Mouse (Mus musculus) limb, embryonic 11.5 days (tissue): ENCODE measurements around the gene St8sia4. TPM values are rescaled to one million over a fixed set of nuclear protein-coding genes. Genes with fewer than 3 reads are reported as not detected.

Experiments used
- ATAC-seq: fragments of 200-750 bp; cut with Nextera tagmentation; 2 replicates; pipeline ENCODE4 v1.8.0; 2017; ENCODE audit warnings: low read depth; ENCODE audit not compliant: insufficient number of reproducible peaks, low FRiP score, low TSS enrichment
- DNase-seq: peaks from one replicate; pipeline ENCODE4 v3.0.0-alpha.2; 2015; ENCODE audit warnings: low spot score
- H3K27ac ChIP-seq: fragments of 300-500 bp; sonication (generic); replicated peaks from 2 replicates; pipeline ENCODE4 v1.5.1; 2014; ENCODE audit warnings: low read depth, mild to moderate bottlenecking, low read length
- H3K27me3 ChIP-seq: fragments of 300-500 bp; sonication (generic); 2 replicates; pipeline ENCODE4 v1.6.1; 2014; ENCODE audit warnings: mild to moderate bottlenecking, low read length, mixed read lengths; ENCODE audit not compliant: control insufficient read depth, insufficient read depth
- H3K36me3 ChIP-seq: fragments of 300-500 bp; sonication (generic); 2 replicates; pipeline ENCODE4 v1.6.1; 2014; ENCODE audit warnings: mild to moderate bottlenecking, low read length, moderate library complexity, mixed read lengths; ENCODE audit not compliant: control insufficient read depth, insufficient read depth
- H3K4me1 ChIP-seq: fragments of 300-500 bp; sonication (generic); 2 replicates; pipeline ENCODE4 v1.6.1; 2014; ENCODE audit warnings: low read length, mixed read lengths; ENCODE audit not compliant: control insufficient read depth, insufficient read depth
- H3K4me2 ChIP-seq: fragments of 300-500 bp; sonication (generic); 2 replicates; pipeline ENCODE4 v1.6.1; 2014; ENCODE audit warnings: low read depth, mild to moderate bottlenecking, moderate library complexity; ENCODE audit not compliant: severe bottlenecking
- H3K4me3 ChIP-seq: fragments of 300-500 bp; sonication (generic); 2 replicates; pipeline ENCODE4 v1.5.1; 2014; ENCODE audit warnings: low read depth, low read length
- H3K9ac ChIP-seq: fragments of 300-500 bp; sonication (generic); 2 replicates; pipeline ENCODE4 v1.6.1; 2014; ENCODE audit warnings: mild to moderate bottlenecking, low read length
- H3K9me3 ChIP-seq: fragments of 300-500 bp; sonication (generic); 2 replicates; pipeline ENCODE4 v1.6.1; 2016; ENCODE audit warnings: low read length; ENCODE audit not compliant: control insufficient read depth
- WGBS: fragments of 180-500 bp; shearing (Covaris S2); extraction: QIAGEN DNeasy Blood & Tissue Kit; methylation state at CpG from one replicate; pipeline ENCODE4 v1.1.7; 2014; 5-methylcytosine and 5-hydroxymethylcytosine counted together
- polyA plus RNA-seq: library from polyadenylated mRNA; unstranded; fragments of >200 nt; fragmentation: Nextera tagmentation; extraction: Ambion mirVana; gene quantifications from 2 replicates; pipeline ENCODE4 v1.2.1, GENCODE M21; 2014

St8sia4 gene
- polyA plus RNA-seq, 1 experiment from 2014 or later: 2.9 TPM

- Histone ChIP-seq H3K36me3 (no peaks in the 10 kb centered on the region), H3K27me3 (no peaks in the 10 kb centered on the region), H3K4me3 (no peak overlapping the region), H3K4me1 (no peaks in the 10 kb centered on the region), H3K9me3 (no peaks in the 10 kb centered on the region), H3K27ac (no peak overlapping the region), H3K9ac (no peak overlapping the region), H3K4me2 (no peak overlapping the region)
- DNase-seq (no peak), ATAC-seq (no peak)
- WGBS: 71% methylated on average over 3 of the region's 3 CpGs
Measured at GRCm38 (mm10) chr1:95618647-95619046, 48.7 kb downstream of the St8sia4 start.

GRCm38 (mm10) chr1:95618125-95618524 is 49.2 kb downstream of the St8sia4 start:
- Histone ChIP-seq H3K4me1 (no peaks in the 10 kb centered on the region), H3K4me3 (no peak overlapping the region), H3K27me3 (no peaks in the 10 kb centered on the region), H3K9ac (no peak overlapping the region), H3K27ac (no peak overlapping the region), H3K4me2 (no peak overlapping the region), H3K9me3 (no peaks in the 10 kb centered on the region), H3K36me3 (no peaks in the 10 kb centered on the region)
- ATAC-seq (no peak), DNase-seq (no peak)
- WGBS: 62% methylated on average over 3 of the region's 3 CpGs

DNA sequence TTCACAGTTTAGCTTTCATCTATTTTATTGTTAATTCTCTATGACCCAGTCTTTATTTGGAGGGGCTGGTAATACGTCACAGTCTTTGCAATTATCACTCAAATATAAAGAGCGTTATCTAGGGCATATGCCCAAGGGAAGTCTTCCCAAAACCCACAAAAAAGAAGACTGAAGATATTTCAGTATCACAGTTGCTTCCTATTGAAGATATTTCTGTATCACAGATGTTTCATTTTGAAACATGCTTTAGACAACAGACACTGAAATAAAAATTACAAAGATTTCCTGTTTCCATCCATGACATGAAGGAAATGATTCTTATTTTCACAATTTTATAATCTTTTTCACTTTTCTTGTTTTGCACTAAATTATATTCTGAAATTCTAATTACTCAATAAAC is 57.4 kb downstream of the St8sia4 start:
- no peaks in the 10 kb centered on the region for H3K9me3 ChIP-seq
- 81% methylated on average over 2 of the region's 2 CpGs for whole genome bisulfite sequencing
- no peaks in the 10 kb centered on the region for H3K27me3 ChIP-seq
- H3K4me1 ChIP-seq: no peaks in the 10 kb centered on the region
- no peak for ATAC-seq
- no peak overlapping the region for H3K4me2 ChIP-seq
- no peaks in the 10 kb centered on the region for H3K36me3 ChIP-seq
- no peak overlapping the region for H3K9ac ChIP-seq
- no peak overlapping the region for H3K4me3 ChIP-seq
- DNase-seq: no peak
- H3K27ac ChIP-seq: no peak overlapping the region

GRCm38 (mm10) chr1:95609045-95609444 is 58.3 kb downstream of the St8sia4 start:
- Histone ChIP-seq H3K27me3 (no peaks in the 10 kb centered on the region), H3K27ac (no peak overlapping the region), H3K36me3 (no peaks in the 10 kb centered on the region), H3K9ac (no peak overlapping the region), H3K4me1 (no peaks in the 10 kb centered on the region), H3K4me3 (no peak overlapping the region), H3K4me2 (no peak overlapping the region), H3K9me3 (no peaks in the 10 kb centered on the region)
- ATAC-seq: no peak
- WGBS: 88% methylated on average over 5 of the region's 5 CpGs
- no peak for DNase-seq

GRCm38 (mm10) chr1:95605458-95605857 is 61.9 kb downstream of the St8sia4 start:
- DNase-seq: no peak
- 77% methylated on average over 2 of the region's 2 CpGs for WGBS
- H3K27me3 ChIP-seq: no peaks in the 10 kb centered on the region
- H3K9ac ChIP-seq: no peak overlapping the region
- no peak overlapping the region for H3K4me3 ChIP-seq
- no peak overlapping the region for H3K4me2 ChIP-seq
- no peak for ATAC-seq
- H3K27ac ChIP-seq: no peak overlapping the region
- H3K9me3 ChIP-seq: no peaks in the 10 kb centered on the region
- no peaks in the 10 kb centered on the region for H3K36me3 ChIP-seq
- no peaks in the 10 kb centered on the region for H3K4me1 ChIP-seq

- DNase-seq: no peak
- Histone ChIP-seq H3K4me1 (no peaks in the 10 kb centered on the region), H3K9ac (no peak overlapping the region), H3K36me3 (no peaks in the 10 kb centered on the region), H3K4me2 (no peak overlapping the region), H3K9me3 (no peaks in the 10 kb centered on the region), H3K4me3 (no peak overlapping the region), H3K27ac (no peak overlapping the region), H3K27me3 (no peaks in the 10 kb centered on the region)
- no peak for ATAC-seq
- WGBS: 91% methylated on average over 1 of the region's 1 CpGs
Measured at GRCm38 (mm10) chr1:95598108-95598507, 69.3 kb downstream of the St8sia4 start.

DNA sequence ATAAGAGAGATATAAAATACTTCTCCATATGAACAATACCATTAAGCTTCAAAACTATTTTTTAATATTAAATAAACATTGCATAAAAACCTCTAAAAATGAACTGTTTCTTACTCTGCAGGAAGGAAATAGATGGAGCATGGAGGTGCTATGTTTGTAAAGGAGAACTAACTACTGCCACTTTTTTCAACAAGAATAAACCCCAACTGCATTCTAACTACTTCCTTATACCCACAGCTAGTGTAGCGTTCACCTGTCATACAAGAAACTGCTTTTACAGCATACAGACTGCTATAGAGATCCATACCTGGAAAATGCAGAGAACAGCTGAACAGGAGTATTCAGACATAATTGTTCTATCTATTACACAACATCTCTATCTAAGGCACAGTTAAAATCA is 70.5 kb downstream of the St8sia4 start:
- Histone ChIP-seq H3K4me1 (no peaks in the 10 kb centered on the region), H3K9me3 (no peaks in the 10 kb centered on the region), H3K4me3 (no peak overlapping the region), H3K27ac (no peak overlapping the region), H3K4me2 (no peak overlapping the region), H3K36me3 (no peaks in the 10 kb centered on the region), H3K27me3 (no peaks in the 10 kb centered on the region), H3K9ac (no peak overlapping the region)
- DNase-seq (no peak), ATAC-seq (no peak)
- WGBS: 96% methylated on average over 1 of the region's 1 CpGs

- no peak for DNase-seq
- Histone ChIP-seq H3K9me3 (no peaks in the 10 kb centered on the region), H3K9ac (no peak overlapping the region), H3K4me1 (no peaks in the 10 kb centered on the region), H3K4me3 (no peak overlapping the region), H3K36me3 (no peaks in the 10 kb centered on the region), H3K4me2 (no peak overlapping the region), H3K27ac (no peak overlapping the region), H3K27me3 (no peaks in the 10 kb centered on the region)
- ATAC-seq: no peak
- WGBS: 86% methylated on average over 2 of the region's 2 CpGs
Measured at GRCm38 (mm10) chr1:95591101-95591500, 76.3 kb downstream of the St8sia4 start.

- no peak overlapping the region for H3K9ac ChIP-seq
- ATAC-seq: no peak
- WGBS: 84% methylated on average over 2 of the region's 2 CpGs
- H3K36me3 ChIP-seq: no peaks in the 10 kb centered on the region
- H3K4me1 ChIP-seq: no peaks in the 10 kb centered on the region
- no peak overlapping the region for H3K27ac ChIP-seq
- no peak overlapping the region for H3K4me3 ChIP-seq
- no peaks in the 10 kb centered on the region for H3K9me3 ChIP-seq
- H3K4me2 ChIP-seq: no peak overlapping the region
- no peak for DNase-seq
- H3K27me3 ChIP-seq: no peaks in the 10 kb centered on the region
Measured at GRCm38 (mm10) chr1:95590108-95590507, 77.3 kb downstream of the St8sia4 start.
